Mouse (Mus musculus) lung, postnatal 0 days (tissue): ENCODE measurements around the gene Atp6v1e2.

Experiments
- CTCF ChIP-seq: IDR thresholded peaks from 2 replicates; pipeline ENCODE4 v1.5.1; 2016; ENCODE audit warnings: antibody characterized with exemption, mild to moderate bottlenecking
- EP300 ChIP-seq: IDR thresholded peaks from 2 replicates; pipeline ENCODE4 v1.6.1; 2016; ENCODE audit warnings: antibody characterized with exemption, mild to moderate bottlenecking, control low read depth

DNA sequence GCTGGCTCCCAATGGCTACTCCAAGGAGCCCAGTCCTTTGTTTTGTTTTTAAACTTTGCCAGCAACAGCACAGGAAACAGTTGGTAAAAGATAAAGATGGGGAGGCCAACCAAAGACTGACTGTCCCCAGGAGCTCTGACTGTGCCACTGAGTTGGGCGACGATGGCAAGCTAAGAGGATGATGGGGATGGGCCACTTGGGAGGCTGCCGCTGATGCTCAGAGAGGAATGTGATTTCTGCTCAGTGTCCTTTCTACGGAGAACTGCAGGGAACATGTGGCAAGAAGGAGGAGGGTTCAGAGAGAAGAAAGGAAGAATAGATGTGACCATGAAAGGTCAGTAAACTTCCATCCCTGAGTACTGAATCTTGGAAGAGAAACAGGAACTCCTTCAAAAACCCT, 52.5 kb downstream of the Atp6v1e2 start:
- TF ChIP-seq CTCF = no peak
- no peak for TF ChIP-seq EP300
